Mouse (Mus musculus) neural tube, embryonic 11.5 days (tissue): Measurements from ENCODE around the gene Ncor2. TPM values are rescaled to one million over a fixed set of nuclear protein-coding genes. Genes with fewer than 3 reads are reported as not detected.

Experiments used
- ATAC-seq: fragments of 200-750 bp; cut with Nextera tagmentation; 2 replicates; pipeline ENCODE4 v1.8.0; 2017; ENCODE audit warnings: moderate number of reproducible peaks, mild to moderate bottlenecking, moderate TSS enrichment, moderate library complexity; ENCODE audit not compliant: insufficient read depth, low FRiP score, low TSS enrichment
- DNase-seq: peaks from one replicate; pipeline ENCODE4 v3.0.0-alpha.2; 2015; ENCODE audit warnings: low spot score
- H3K27ac ChIP-seq: fragments of 300-500 bp; sonication (generic); 2 replicates; pipeline ENCODE4 v1.5.1; 2014; ENCODE audit warnings: low read depth, mild to moderate bottlenecking, low read length
- H3K27me3 ChIP-seq: fragments of 300-500 bp; sonication (generic); 2 replicates; pipeline ENCODE4 v1.6.1; 2014; ENCODE audit warnings: mild to moderate bottlenecking, low read length, mixed read lengths; ENCODE audit not compliant: control insufficient read depth, insufficient read depth
- H3K36me3 ChIP-seq: fragments of 300-500 bp; sonication (generic); 2 replicates; pipeline ENCODE4 v1.6.1; 2014; ENCODE audit warnings: mild to moderate bottlenecking, low read length, moderate library complexity, mixed read lengths; ENCODE audit not compliant: control insufficient read depth, insufficient read depth
- H3K4me1 ChIP-seq: fragments of 300-500 bp; sonication (generic); 2 replicates; pipeline ENCODE4 v1.6.1; 2014; ENCODE audit warnings: low read length, mixed read lengths; ENCODE audit not compliant: control insufficient read depth, insufficient read depth
- H3K4me2 ChIP-seq: fragments of 300-500 bp; sonication (generic); 2 replicates; pipeline ENCODE4 v1.6.1; 2014; ENCODE audit warnings: low read depth, mild to moderate bottlenecking, moderate library complexity
- H3K4me3 ChIP-seq: fragments of 300-500 bp; sonication (generic); 2 replicates; pipeline ENCODE4 v1.5.1; 2014; ENCODE audit warnings: low read depth, low read length
- H3K9ac ChIP-seq: fragments of 300-500 bp; sonication (generic); 2 replicates; pipeline ENCODE4 v1.6.1; 2014; ENCODE audit warnings: mild to moderate bottlenecking, low read length
- H3K9me3 ChIP-seq: fragments of 300-500 bp; sonication (generic); 2 replicates; pipeline ENCODE4 v1.6.1; 2016; ENCODE audit warnings: low read length; ENCODE audit not compliant: control insufficient read depth
- WGBS: fragments of 180-500 bp; shearing (Covaris S2); extraction: QIAGEN DNeasy Blood & Tissue Kit; methylation state at CpG from one replicate; pipeline ENCODE4 v1.1.7; 2014; 5-methylcytosine and 5-hydroxymethylcytosine counted together
- polyA plus RNA-seq: library from polyadenylated mRNA; unstranded; fragments of >200 nt; fragmentation: Nextera tagmentation; extraction: Ambion mirVana; gene quantifications from 2 replicates; pipeline ENCODE4 v1.2.1, GENCODE M21; 2014

The Ncor2 gene
- 23.6 and 24.3 TPM in 2 replicates for polyA plus RNA-seq

GRCm38 (mm10) chr5:125179007-125179734 is at the start of gene Ncor2:
Gene Ncor2 (minus strand): TSS chr5:125179219.
- H3K27ac ChIP-seq: peak within 1 kb of the TSS; percentile 85
- ATAC-seq (peak; percentile 81), DNase-seq (peak; percentile 93)
- peak within 1 kb of the TSS; percentile 93 for H3K4me3 ChIP-seq
- WGBS: 0% methylated on average over 67 of the region's 87 CpGs
- H3K4me2 ChIP-seq: peak within 1 kb of the TSS; percentile 75
- H3K36me3 ChIP-seq: no peaks in the 10 kb centered on the region
- H3K9me3 ChIP-seq: no peaks in the 10 kb centered on the region
- H3K27me3 ChIP-seq: no peaks in the 10 kb centered on the region
- peak within 1 kb of the TSS; percentile 92 for H3K9ac ChIP-seq
- peaks cover 36% of the 10 kb centered on the region for H3K4me1 ChIP-seq

GRCm38 (mm10) chr5:125227699-125228098 is 48.7 kb upstream of the Ncor2 start:
- ATAC-seq: no peak

GRCm38 (mm10) chr5:125226229-125226634 is 47.2 kb upstream of the Ncor2 start:
- no peaks in the 10 kb centered on the region for H3K36me3 ChIP-seq
- no peak for DNase-seq
- H3K4me2 ChIP-seq: no peak overlapping the region
- H3K27me3 ChIP-seq: no peaks in the 10 kb centered on the region
- peaks cover 7% of the 10 kb centered on the region; the same call in 1 of the 2 replicates for H3K4me1 ChIP-seq
- no peak overlapping the region for H3K27ac ChIP-seq
- 58% methylated on average over 12 of the region's 12 CpGs for WGBS
- no peak overlapping the region for H3K9ac ChIP-seq
- no peak overlapping the region for H3K4me3 ChIP-seq
- 0 out of 2 replicates have a peak, but pooled peaks cover 4% of the 10 kb centered on the region for H3K9me3 ChIP-seq
- no peak for ATAC-seq

More at GRCm38 (mm10) chr5:125227699-125228098, 48.7 kb upstream of the Ncor2 start:
- 97% methylated on average over 4 of the region's 4 CpGs for WGBS
- Histone ChIP-seq H3K27me3 (no peaks in the 10 kb centered on the region), H3K9ac (no peak overlapping the region), H3K4me1 (peaks cover 7% of the 10 kb centered on the region; the same call in 1 of the 2 replicates), H3K4me3 (no peak overlapping the region), H3K36me3 (no peaks in the 10 kb centered on the region), H3K4me2 (no peak overlapping the region), H3K9me3 (0 out of 2 replicates have a peak, but pooled peaks cover 4% of the 10 kb centered on the region), H3K27ac (no peak overlapping the region)
- DNase-seq: no peak

- no peak overlapping the region for H3K9ac ChIP-seq
- no peaks in the 10 kb centered on the region for H3K36me3 ChIP-seq
- peaks cover 7% of the 10 kb centered on the region; the same call in 1 of the 2 replicates for H3K4me1 ChIP-seq
- ATAC-seq (no peak), DNase-seq (no peak)
- no peak overlapping the region for H3K4me3 ChIP-seq
- no peaks in the 10 kb centered on the region for H3K27me3 ChIP-seq
- 23% methylated on average over 3 of the region's 3 CpGs for WGBS
- no peak overlapping the region for H3K4me2 ChIP-seq
- no peak overlapping the region for H3K27ac ChIP-seq
- H3K9me3 ChIP-seq: 0 out of 2 replicates have a peak, but pooled peaks cover 4% of the 10 kb centered on the region
Observed at GRCm38 (mm10) chr5:125224925-125225324, 45.9 kb upstream of the Ncor2 start.

- Histone ChIP-seq H3K9me3 (0 out of 2 replicates have a peak, but pooled peaks cover 4% of the 10 kb centered on the region), H3K4me3 (no peak overlapping the region), H3K27ac (no peak overlapping the region), H3K4me1 (peaks cover 7% of the 10 kb centered on the region; the same call in 1 of the 2 replicates), H3K4me2 (no peak overlapping the region), H3K36me3 (no peaks in the 10 kb centered on the region), H3K9ac (no peak overlapping the region), H3K27me3 (no peaks in the 10 kb centered on the region)
- ATAC-seq: no peak
- DNase-seq: no peak
- WGBS: 64% methylated on average over 5 of the region's 5 CpGs
Observed at GRCm38 (mm10) chr5:125223961-125224360, 44.9 kb upstream of the Ncor2 start.

GRCm38 (mm10) chr5:125222706-125223105 is 43.7 kb upstream of the Ncor2 start:
- DNase-seq (no peak), ATAC-seq (no peak)
- Histone ChIP-seq H3K9me3 (0 out of 2 replicates have a peak, but pooled peaks cover 3% of the 10 kb centered on the region), H3K36me3 (no peaks in the 10 kb centered on the region), H3K27ac (no peak overlapping the region), H3K4me1 (peaks cover 14% of the 10 kb centered on the region), H3K4me2 (no peak overlapping the region), H3K9ac (no peak overlapping the region), H3K4me3 (no peak overlapping the region), H3K27me3 (no peaks in the 10 kb centered on the region)
- 53% methylated on average over 6 of the region's 6 CpGs for WGBS

- peaks cover 19% of the 10 kb centered on the region for H3K4me1 ChIP-seq
- WGBS: 90% methylated on average over 3 of the region's 3 CpGs
- no peak overlapping the region for H3K4me2 ChIP-seq
- H3K9ac ChIP-seq: no peak overlapping the region
- no peak overlapping the region for H3K27ac ChIP-seq
- H3K4me3 ChIP-seq: no peak overlapping the region
- H3K9me3 ChIP-seq: no peaks in the 10 kb centered on the region
- no peaks in the 10 kb centered on the region for H3K27me3 ChIP-seq
- DNase-seq (no peak), ATAC-seq (no peak)
- no peaks in the 10 kb centered on the region for H3K36me3 ChIP-seq
Observed at GRCm38 (mm10) chr5:125221868-125222267, 42.8 kb upstream of the Ncor2 start.

- Histone ChIP-seq H3K4me1 (peaks cover 20% of the 10 kb centered on the region; the same call in 1 of the 2 replicates), H3K9ac (peak overlapping the region; percentile 22; the same call in 1 of the 2 replicates), H3K27ac (peak overlapping the region; percentile 72), H3K4me2 (no peak overlapping the region), H3K4me3 (no peak overlapping the region), H3K9me3 (no peaks in the 10 kb centered on the region), H3K27me3 (no peaks in the 10 kb centered on the region), H3K36me3 (no peaks in the 10 kb centered on the region)
- peak; percentile 70 for ATAC-seq
- 44% methylated on average over 9 of the region's 9 CpGs for WGBS
- peak; percentile 61 for DNase-seq
Observed at GRCm38 (mm10) chr5:125217426-125218170, 38.6 kb upstream of the Ncor2 start.
